Mouse (Mus musculus): ENCODE measurements at regions not wholly inside any gene's neighbourhood (a gene's known extent, or its start where the extent isn't known, plus 50 kb on each side); places are given as distances from the start of the nearest gene placed in this dataset.

- no peak overlapping the region for H3K4me3 ChIP-seq (ENCODE audit: low read depth, low read length)
- no peak for ATAC-seq
These were observed 309.1 kb upstream of the Brinp3 start for GRCm38 (mm10) chr1:146185444-146185843.

GRCm38 (mm10) chr1:146211646-146212045 is 282.9 kb upstream of the Brinp3 start:
- DNase-seq (ENCODE audit: low spot score) (peak; percentile 65), ATAC-seq (no peak)
- 92% methylated on average over 1 of the region's 1 CpGs for WGBS

More at GRCm38 (mm10) chr1:146185444-146185843, 309.1 kb upstream of the Brinp3 start:
- H3K9me3 ChIP-seq (replicated peaks; ENCODE audit: control insufficient read depth, low read length): no peaks in the 10 kb centered on the region
- WGBS: 100% methylated on average over 2 of the region's 2 CpGs
- no peak for DNase-seq (ENCODE audit: low spot score)
- no peaks in the 10 kb centered on the region for H3K27me3 ChIP-seq (replicated peaks; ENCODE audit: control insufficient read depth, insufficient read depth, low read length)
- H3K27ac ChIP-seq (ENCODE audit: low read depth, low read length): no peak overlapping the region
- H3K9ac ChIP-seq (ENCODE audit: low read length): no peak overlapping the region
- no peak overlapping the region for H3K4me2 ChIP-seq (ENCODE audit: low read length)
- H3K4me1 ChIP-seq (ENCODE audit: control insufficient read depth, insufficient read depth, low read length): no peaks in the 10 kb centered on the region
- H3K36me3 ChIP-seq (ENCODE audit: control insufficient read depth, insufficient read depth, low read length): no peaks in the 10 kb centered on the region

GRCm38 (mm10) chr1:146231487-146232466 is 262.8 kb upstream of the Brinp3 start:
- peak; percentile 40 for DNase-seq (ENCODE audit: low spot score)
- ATAC-seq: peak; percentile 44; the same call in 1 of the 2 replicates
- Histone ChIP-seq H3K4me3 (ENCODE audit: low read depth, low read length) (no peak overlapping the region), H3K4me2 (ENCODE audit: low read length) (no peak overlapping the region), H3K27me3 (replicated peaks; ENCODE audit: control insufficient read depth, insufficient read depth, low read length) (no peaks in the 10 kb centered on the region), H3K9ac (ENCODE audit: low read length) (no peak overlapping the region), H3K9me3 (replicated peaks; ENCODE audit: control insufficient read depth, low read length) (0 out of 2 replicates have a peak, but pooled peaks cover 4% of the 10 kb centered on the region), H3K4me1 (ENCODE audit: control insufficient read depth, insufficient read depth, low read length) (no peaks in the 10 kb centered on the region), H3K27ac (ENCODE audit: low read depth, low read length) (no peak overlapping the region), H3K36me3 (ENCODE audit: control insufficient read depth, insufficient read depth, low read length) (no peaks in the 10 kb centered on the region)
- whole genome bisulfite sequencing: 80% methylated on average over 7 of the region's 7 CpGs

More at GRCm38 (mm10) chr1:146211646-146212045, 282.9 kb upstream of the Brinp3 start:
- Histone ChIP-seq H3K4me1 (ENCODE audit: control insufficient read depth, insufficient read depth, low read length) (no peaks in the 10 kb centered on the region), H3K27ac (ENCODE audit: low read depth, low read length) (no peak overlapping the region), H3K9ac (ENCODE audit: low read length) (no peak overlapping the region), H3K4me2 (ENCODE audit: low read length) (no peak overlapping the region), H3K9me3 (replicated peaks; ENCODE audit: control insufficient read depth, low read length) (no peaks in the 10 kb centered on the region), H3K4me3 (ENCODE audit: low read depth, low read length) (no peak overlapping the region), H3K36me3 (ENCODE audit: control insufficient read depth, insufficient read depth, low read length) (no peaks in the 10 kb centered on the region), H3K27me3 (replicated peaks; ENCODE audit: control insufficient read depth, insufficient read depth, low read length) (no peaks in the 10 kb centered on the region)

- ATAC-seq: no peak
- Histone ChIP-seq H3K4me3 (ENCODE audit: low read depth, low read length) (no peak overlapping the region), H3K9ac (ENCODE audit: low read length) (no peak overlapping the region), H3K27ac (ENCODE audit: low read depth, low read length) (no peak overlapping the region), H3K4me1 (ENCODE audit: control insufficient read depth, insufficient read depth, low read length) (no peaks in the 10 kb centered on the region), H3K9me3 (replicated peaks; ENCODE audit: control insufficient read depth, low read length) (no peaks in the 10 kb centered on the region), H3K36me3 (ENCODE audit: control insufficient read depth, insufficient read depth, low read length) (no peaks in the 10 kb centered on the region), H3K4me2 (ENCODE audit: low read length) (no peak overlapping the region), H3K27me3 (replicated peaks; ENCODE audit: control insufficient read depth, insufficient read depth, low read length) (no peaks in the 10 kb centered on the region)
- no peak for DNase-seq (ENCODE audit: low spot score)
These were observed 234.2 kb upstream of the Brinp3 start for GRCm38 (mm10) chr1:146260400-146260799.

GRCm38 (mm10) chr1:146299031-146299430 is 195.5 kb upstream of the Brinp3 start:
- no peak for DNase-seq (ENCODE audit: low spot score)
- no peaks in the 10 kb centered on the region for H3K9me3 ChIP-seq (replicated peaks; ENCODE audit: control insufficient read depth, low read length)
- no peaks in the 10 kb centered on the region for H3K36me3 ChIP-seq (ENCODE audit: control insufficient read depth, insufficient read depth, low read length)
- H3K4me3 ChIP-seq (ENCODE audit: low read depth, low read length): no peak overlapping the region
- ATAC-seq: no peak
- no peaks in the 10 kb centered on the region for H3K4me1 ChIP-seq (ENCODE audit: control insufficient read depth, insufficient read depth, low read length)
- WGBS: 86% methylated on average over 4 of the region's 4 CpGs
- H3K27ac ChIP-seq (ENCODE audit: low read depth, low read length): no peak overlapping the region
- H3K9ac ChIP-seq (ENCODE audit: low read length): no peak overlapping the region
- no peaks in the 10 kb centered on the region for H3K27me3 ChIP-seq (replicated peaks; ENCODE audit: control insufficient read depth, insufficient read depth, low read length)
- no peak overlapping the region for H3K4me2 ChIP-seq (ENCODE audit: low read length)

GRCm38 (mm10) chr1:146312547-146312946 is 182.0 kb upstream of the Brinp3 start:
- no peaks in the 10 kb centered on the region for H3K36me3 ChIP-seq (ENCODE audit: control insufficient read depth, insufficient read depth, low read length)
- no peak overlapping the region for H3K4me3 ChIP-seq (ENCODE audit: low read depth, low read length)
- ATAC-seq: no peak
- H3K4me1 ChIP-seq (ENCODE audit: control insufficient read depth, insufficient read depth, low read length): no peaks in the 10 kb centered on the region
- no peak overlapping the region for H3K27ac ChIP-seq (ENCODE audit: low read depth, low read length)
- H3K9ac ChIP-seq (ENCODE audit: low read length): no peak overlapping the region
- H3K4me2 ChIP-seq (ENCODE audit: low read length): no peak overlapping the region
- 85% methylated on average over 4 of the region's 4 CpGs for whole genome bisulfite sequencing
- no peaks in the 10 kb centered on the region for H3K9me3 ChIP-seq (replicated peaks; ENCODE audit: control insufficient read depth, low read length)
- no peak for DNase-seq (ENCODE audit: low spot score)
- H3K27me3 ChIP-seq (replicated peaks; ENCODE audit: control insufficient read depth, insufficient read depth, low read length): no peaks in the 10 kb centered on the region

- DNase-seq (ENCODE audit: low spot score): no peak
- no peak overlapping the region for H3K4me2 ChIP-seq (ENCODE audit: low read length)
- H3K27ac ChIP-seq (ENCODE audit: low read depth, low read length): no peak overlapping the region
- no peak overlapping the region for H3K4me3 ChIP-seq (ENCODE audit: low read depth, low read length)
- ATAC-seq: no peak
- H3K36me3 ChIP-seq (ENCODE audit: control insufficient read depth, insufficient read depth, low read length): no peaks in the 10 kb centered on the region
- no peak overlapping the region for H3K9ac ChIP-seq (ENCODE audit: low read length)
- no peaks in the 10 kb centered on the region for H3K9me3 ChIP-seq (replicated peaks; ENCODE audit: control insufficient read depth, low read length)
- no peaks in the 10 kb centered on the region for H3K4me1 ChIP-seq (ENCODE audit: control insufficient read depth, insufficient read depth, low read length)
- WGBS: 90% methylated on average over 4 of the region's 4 CpGs
- no peaks in the 10 kb centered on the region for H3K27me3 ChIP-seq (replicated peaks; ENCODE audit: control insufficient read depth, insufficient read depth, low read length)
These were observed 178.1 kb upstream of the Brinp3 start for GRCm38 (mm10) chr1:146316172-146317158.

GRCm38 (mm10) chr1:146322026-146322425 is 172.5 kb upstream of the Brinp3 start:
- 91% methylated on average over 1 of the region's 1 CpGs for WGBS

More at GRCm38 (mm10) chr1:146322026-146322425, 172.5 kb upstream of the Brinp3 start:
- no peak overlapping the region for H3K4me3 ChIP-seq (ENCODE audit: low read depth, low read length)
- no peaks in the 10 kb centered on the region for H3K27me3 ChIP-seq (replicated peaks; ENCODE audit: control insufficient read depth, insufficient read depth, low read length)
- no peaks in the 10 kb centered on the region for H3K9me3 ChIP-seq (replicated peaks; ENCODE audit: control insufficient read depth, low read length)
- H3K9ac ChIP-seq (ENCODE audit: low read length): no peak overlapping the region
- DNase-seq (ENCODE audit: low spot score) (no peak), ATAC-seq (no peak)
- H3K4me1 ChIP-seq (ENCODE audit: control insufficient read depth, insufficient read depth, low read length): no peaks in the 10 kb centered on the region
- H3K36me3 ChIP-seq (ENCODE audit: control insufficient read depth, insufficient read depth, low read length): no peaks in the 10 kb centered on the region
- H3K27ac ChIP-seq (ENCODE audit: low read depth, low read length): no peak overlapping the region
- no peak overlapping the region for H3K4me2 ChIP-seq (ENCODE audit: low read length)
